Mouse (Mus musculus): Measurements from ENCODE around the gene Jam2.

Gene Jam2

GRCm38 (mm10) chr16:84838576-84838975 is 64.7 kb downstream of the Jam2 start:
- no peak for DNase-seq (ENCODE audit: low spot score in 2 of 2)

- DNase-seq (ENCODE audit: low spot score in 2 of 2), result no peak
Observed at GRCm38 (mm10) chr16:84853492-84853891, 79.6 kb downstream of the Jam2 start.

GRCm38 (mm10) chr16:84864656-84865055 is 90.7 kb downstream of the Jam2 start:
- DNase-seq (ENCODE audit: low spot score in 2 of 2), result no peak

GRCm38 (mm10) chr16:84873805-84874204 is 99.9 kb downstream of the Jam2 start:
- DNase-seq (ENCODE audit: low spot score in 2 of 2), result no peak

- peak; percentile 53 to 65 for DNase-seq (ENCODE audit: low spot score in 2 of 2)
Observed at GRCm38 (mm10) chr16:84875012-84875717, 101.2 kb downstream of the Jam2 start.
